Mouse (Mus musculus) urinary bladder, adult 18-20 months (tissue): ENCODE results near the gene Mrpl52.

ENCODE experiments used
- DNase-seq, 2 experiments: peaks; one replicate each; pipeline ENCODE4 v3.0.0; 2022; ENCODE audit warnings: low spot score in 2 of 2, mixed read lengths in 2 of 2

Mrpl52 gene

GRCm38 (mm10) chr14:54412000-54412576 is 14.6 kb upstream of the Mrpl52 start:
- DNase-seq, result no peak

- DNase-seq, result no peak
Measured at GRCm38 (mm10) chr14:54412629-54413170, 14.0 kb upstream of the Mrpl52 start.

GRCm38 (mm10) chr14:54413877-54414700 is 12.6 kb upstream of the Mrpl52 start:
- DNase-seq, result peak in 1 of 2 experiments; percentile 24

- DNase-seq, result no peak
Measured at GRCm38 (mm10) chr14:54415241-54416020, 11.3 kb upstream of the Mrpl52 start.

GRCm38 (mm10) chr14:54416229-54416775 is 10.4 kb upstream of the Mrpl52 start:
- DNase-seq, result no peak

GRCm38 (mm10) chr14:54416830-54417229 is 9.9 kb upstream of the Mrpl52 start:
- DNase-seq, result no peak

- DNase-seq, result no peak
Measured at GRCm38 (mm10) chr14:54417623-54418081, 9.1 kb upstream of the Mrpl52 start, which contains the start of gene Slc7a7. Gene Slc7a7, minus strand, starts transcription at chr14:54417780.

- no peak for DNase-seq
Measured at GRCm38 (mm10) chr14:54421014-54421413, 5.7 kb upstream of the Mrpl52 start.

- DNase-seq, result no peak
Measured at GRCm38 (mm10) chr14:54423406-54423805, 3.3 kb upstream of the Mrpl52 start.

GRCm38 (mm10) chr14:54424634-54425033 is 2.1 kb upstream of the Mrpl52 start:
- no peak for DNase-seq

- no peak for DNase-seq
Measured at GRCm38 (mm10) chr14:54425540-54425939, 1.2 kb upstream of the Mrpl52 start.

GRCm38 (mm10) chr14:54426003-54426688 is 563 bp upstream of the Mrpl52 start:
- DNase-seq, result no peak

- no peak for DNase-seq
Measured at GRCm38 (mm10) chr14:54427696-54428095, 987 bp downstream of the Mrpl52 start.

- no peak for DNase-seq
Measured at GRCm38 (mm10) chr14:54428421-54428820, 1.7 kb downstream of the Mrpl52 start.

GRCm38 (mm10) chr14:54429332-54430093 is 2.8 kb downstream of the Mrpl52 start:
- no peak for DNase-seq

- no peak for DNase-seq
Measured at GRCm38 (mm10) chr14:54430406-54431145, 3.9 kb downstream of the Mrpl52 start.

GRCm38 (mm10) chr14:54431334-54432077 is 4.8 kb downstream of the Mrpl52 start, which contains the start of gene Mmp14:
Gene Mmp14, plus strand, starts transcription at chr14:54431612.
- peak; percentile 59 to 81 for DNase-seq

GRCm38 (mm10) chr14:54432078-54432836 is 5.5 kb downstream of the Mrpl52 start:
- DNase-seq, result peak in 1 of 2 experiments; percentile 60
